Mouse (Mus musculus) embryonic fibroblast, embryonic 13.5 days (primary cell): ENCODE data around the gene Dnajb13. TPM values are rescaled to one million over a fixed set of nuclear protein-coding genes. Genes with fewer than 3 reads are reported as not detected.

Experiments used
- H3K27ac ChIP-seq: 2 replicates; pipeline ENCODE4 v1.5.1; 2012; ENCODE audit warnings: low read length, control low read depth, inconsistent platforms; ENCODE audit not compliant: insufficient read depth
- H3K4me1 ChIP-seq: 2 replicates; pipeline ENCODE4 v1.6.1; 2011; ENCODE audit warnings: low read length; ENCODE audit not compliant: control insufficient read depth, insufficient read depth
- H3K4me3 ChIP-seq: 2 replicates; pipeline ENCODE4 v1.5.1; 2011; ENCODE audit warnings: mild to moderate bottlenecking, control low read depth, low read length; ENCODE audit not compliant: insufficient read depth
- CTCF ChIP-seq: IDR thresholded peaks from 2 replicates; pipeline ENCODE4 v1.5.1; 2011; ENCODE audit warnings: mild to moderate bottlenecking, control low read depth, low read length, moderate library complexity, borderline replicate concordance; ENCODE audit not compliant: insufficient read depth
- POLR2A ChIP-seq: IDR thresholded peaks from 2 replicates; pipeline ENCODE4 v1.6.1; 2011; ENCODE audit warnings: low read depth, mild to moderate bottlenecking, control low read depth, low read length, moderate library complexity
- polyA plus RNA-seq: library from polyadenylated mRNA; stranded (reverse); fragments of >200 nt; gene quantifications from 2 replicates; pipeline ENCODE4 v1.2.4, GENCODE M21; 2011; ENCODE audit warnings: low read depth; ENCODE audit not compliant: missing spikeins, insufficient read length

Dnajb13 gene
- polyA plus RNA-seq, 1 experiment: not detected

- no peak overlapping the region for H3K27ac ChIP-seq
- no peak for TF ChIP-seq POLR2A
- no peak for TF ChIP-seq CTCF
Observed at GRCm38 (mm10) chr7:100499465-100499864, 15.3 kb downstream of the Dnajb13 start.

GRCm38 (mm10) chr7:100497982-100498381 lies 16.8 kb downstream of the Dnajb13 start:
- H3K4me3 ChIP-seq: no peak overlapping the region
- no peak overlapping the region for H3K27ac ChIP-seq
- peaks cover 4% of the 10 kb centered on the region; the same call in 1 of the 2 replicates for H3K4me1 ChIP-seq
- TF ChIP-seq POLR2A: no peak
- TF ChIP-seq CTCF: no peak

More at GRCm38 (mm10) chr7:100499465-100499864, 15.3 kb downstream of the Dnajb13 start:
- Histone ChIP-seq H3K4me1 (no peaks in the 10 kb centered on the region), H3K4me3 (no peak overlapping the region)

GRCm38 (mm10) chr7:100497402-100497801 lies 17.4 kb downstream of the Dnajb13 start:
- Histone ChIP-seq H3K4me1 (peaks cover 4% of the 10 kb centered on the region; the same call in 1 of the 2 replicates), H3K4me3 (no peak overlapping the region), H3K27ac (no peak overlapping the region)
- TF ChIP-seq POLR2A (no peak), CTCF (no peak)

GRCm38 (mm10) chr7:100496791-100497190 lies 18.0 kb downstream of the Dnajb13 start:
- no peak overlapping the region for H3K27ac ChIP-seq
- peaks cover 4% of the 10 kb centered on the region; the same call in 1 of the 2 replicates for H3K4me1 ChIP-seq
- no peak overlapping the region for H3K4me3 ChIP-seq
- TF ChIP-seq POLR2A: no peak
- TF ChIP-seq CTCF: no peak

DNA sequence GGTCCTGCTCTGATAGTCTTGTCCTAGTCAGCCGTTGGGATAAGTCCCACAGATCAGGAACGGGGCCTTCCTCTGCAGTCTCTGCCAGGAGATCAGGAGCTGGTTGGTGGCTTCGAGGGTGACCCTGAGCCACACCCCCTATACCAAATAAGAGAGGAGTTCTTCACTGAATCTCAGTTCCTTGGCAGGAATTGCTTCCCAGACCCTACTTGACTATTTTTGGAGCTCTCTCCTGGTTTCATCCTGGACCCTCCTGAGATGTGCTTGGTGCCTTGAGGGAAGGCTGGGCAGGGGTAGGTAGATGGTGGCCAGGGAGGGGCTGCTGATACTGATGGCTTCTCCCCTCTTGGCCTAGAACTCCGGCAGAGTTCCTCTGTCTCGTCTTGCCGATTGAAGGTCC lies 18.4 kb downstream of the Dnajb13 start:
- no peak overlapping the region for H3K27ac ChIP-seq
- no peak for TF ChIP-seq CTCF
- no peak for TF ChIP-seq POLR2A
- H3K4me3 ChIP-seq: no peak overlapping the region
- H3K4me1 ChIP-seq: peaks cover 4% of the 10 kb centered on the region; the same call in 1 of the 2 replicates

DNA sequence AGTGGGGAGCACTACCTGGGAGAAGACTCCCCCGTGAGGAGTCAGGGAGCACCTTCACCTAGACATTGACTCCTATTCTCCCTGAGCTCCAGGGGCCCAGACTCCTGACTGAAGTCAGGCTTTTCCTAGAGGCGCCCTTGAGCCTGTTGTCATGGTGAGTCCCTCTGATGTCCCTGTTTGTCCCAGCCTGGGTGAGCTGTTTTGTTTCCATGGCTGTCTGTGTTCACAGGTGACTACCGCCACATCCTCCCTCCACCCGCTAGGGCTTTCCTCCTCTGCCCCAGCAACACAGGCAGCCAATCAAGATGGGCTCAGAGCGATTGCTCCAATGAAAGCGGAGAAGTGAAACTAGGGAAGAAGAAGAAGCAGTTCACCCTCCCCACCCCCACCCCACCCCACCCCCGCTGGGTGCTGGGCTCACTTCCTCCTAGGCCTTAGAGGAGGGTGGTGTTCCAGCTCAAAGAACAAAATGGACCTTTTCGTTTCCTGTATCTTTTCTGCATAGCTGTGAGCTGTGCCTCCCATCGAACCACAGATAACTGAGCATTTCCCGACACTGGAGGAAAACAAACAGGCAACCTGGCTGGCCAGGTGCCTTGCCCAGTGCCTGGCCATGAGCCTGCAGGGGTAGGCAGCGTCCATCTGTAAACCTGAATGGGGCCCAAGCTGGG lies 19.0 kb downstream of the Dnajb13 start:
- no peak overlapping the region for H3K27ac ChIP-seq
- H3K4me3 ChIP-seq: no peak overlapping the region
- peaks cover 4% of the 10 kb centered on the region; the same call in 1 of the 2 replicates for H3K4me1 ChIP-seq
- no peak for TF ChIP-seq CTCF
- no peak for TF ChIP-seq POLR2A

GRCm38 (mm10) chr7:100495042-100495441 lies 19.7 kb downstream of the Dnajb13 start:
- H3K4me3 ChIP-seq: no peak overlapping the region
- TF ChIP-seq CTCF: no peak
- no peak for TF ChIP-seq POLR2A
- no peak overlapping the region for H3K27ac ChIP-seq
- peaks cover 4% of the 10 kb centered on the region; the same call in 1 of the 2 replicates for H3K4me1 ChIP-seq

DNA sequence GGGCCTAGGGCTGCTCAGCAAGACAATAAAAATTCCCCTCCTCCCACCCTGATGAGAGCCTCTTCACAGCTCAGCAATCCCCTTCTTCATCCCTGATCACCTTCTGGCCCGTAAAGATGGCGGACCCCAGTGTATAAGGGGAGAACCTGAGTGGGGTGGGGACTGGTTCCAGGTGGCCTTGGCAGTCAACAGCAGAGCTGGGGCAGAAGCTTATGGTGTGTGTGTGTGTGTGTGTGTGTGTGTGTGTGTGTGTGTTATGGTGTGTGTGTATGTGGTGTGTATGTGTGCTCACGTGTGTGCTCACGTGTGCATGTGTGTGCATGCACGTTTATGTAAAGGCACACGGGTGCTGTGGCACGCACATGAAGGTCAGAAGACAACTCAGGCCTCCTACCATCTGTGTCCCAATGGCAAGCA lies 20.3 kb downstream of the Dnajb13 start:
- Histone ChIP-seq H3K4me3 (no peak overlapping the region), H3K27ac (no peak overlapping the region), H3K4me1 (peaks cover 4% of the 10 kb centered on the region; the same call in 1 of the 2 replicates)
- TF ChIP-seq POLR2A: no peak
- no peak for TF ChIP-seq CTCF

- TF ChIP-seq POLR2A (no peak), CTCF (no peak)
- Histone ChIP-seq H3K4me1 (peaks cover 4% of the 10 kb centered on the region; the same call in 1 of the 2 replicates), H3K4me3 (peak overlapping the region; percentile 14), H3K27ac (no peak overlapping the region)
Observed at GRCm38 (mm10) chr7:100493484-100494414, 21.0 kb downstream of the Dnajb13 start.

DNA sequence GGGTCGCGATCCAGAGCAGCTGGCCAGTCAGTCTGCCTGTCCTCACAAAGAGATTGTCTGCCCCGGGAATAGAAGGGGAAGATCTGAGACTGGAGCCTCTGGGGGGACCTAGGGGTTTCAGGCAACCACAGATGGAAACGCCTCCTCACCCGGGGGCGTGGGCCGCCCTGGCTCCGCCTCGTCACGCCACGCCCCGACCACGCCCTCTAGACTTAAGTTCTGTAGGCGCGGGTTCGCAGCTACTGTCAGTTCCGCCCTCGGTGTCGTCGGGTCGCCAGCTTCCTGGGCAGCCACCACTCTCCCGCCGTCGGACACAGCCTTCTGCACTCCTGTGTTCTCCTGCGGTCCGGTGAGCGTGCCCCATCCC lies 21.7 kb downstream of the Dnajb13 start, which contains the start of gene Ucp2:
Gene Ucp2 (plus strand): TSS at position 221 of the 367 bp plus-strand sequence.
- TF ChIP-seq CTCF (no peak), POLR2A (peak; percentile 50)
- no peak within 1 kb of the TSS for H3K27ac ChIP-seq
- peaks cover 4% of the 10 kb centered on the region; the same call in 1 of the 2 replicates for H3K4me1 ChIP-seq
- H3K4me3 ChIP-seq: peak within 1 kb of the TSS; percentile 14
